Mouse (Mus musculus) liver, adult 2 months (tissue): ENCODE data around the gene Mrpl30. TPM values are rescaled to one million over a fixed set of nuclear protein-coding genes. Genes with fewer than 3 reads are reported as not detected.

Experiments
- DNase-seq: peaks from one replicate; pipeline ENCODE4 v3.0.0-alpha.2; 2011; ENCODE audit warnings: low read depth, low spot score; ENCODE audit errors: extremely low read depth
- H3K27ac ChIP-seq: fragments of 200-500 bp; replicated peaks from 2 replicates; pipeline ENCODE4 v1.5.1; 2012; ENCODE audit warnings: low read depth, mild to moderate bottlenecking, control low read depth, inconsistent platforms, low read length; ENCODE audit not compliant: insufficient read depth
- H3K27me3 ChIP-seq: fragments of 200-500 bp; 2 replicates; pipeline ENCODE4 v1.6.1; 2012; ENCODE audit warnings: mild to moderate bottlenecking, moderate library complexity, low read length, inconsistent platforms; ENCODE audit not compliant: control insufficient read depth, insufficient read depth
- H3K36me3 ChIP-seq: fragments of 200-500 bp; 2 replicates; pipeline ENCODE4 v1.6.1; 2012; ENCODE audit warnings: low read length, inconsistent platforms; ENCODE audit not compliant: control insufficient read depth, insufficient read depth
- H3K4me1 ChIP-seq: fragments of 200-500 bp; 2 replicates; pipeline ENCODE4 v1.6.1; 2011; ENCODE audit warnings: low read length; ENCODE audit not compliant: control insufficient read depth, insufficient read depth
- H3K4me3 ChIP-seq: fragments of 200-500 bp; 2 replicates; pipeline ENCODE4 v1.5.1; 2011; ENCODE audit warnings: low read depth, mild to moderate bottlenecking, control low read depth, low read length, moderate library complexity; ENCODE audit not compliant: insufficient read depth
- H3K79me2 ChIP-seq: fragments of 200-500 bp; 2 replicates; pipeline ENCODE4 v1.6.1; 2012; ENCODE audit warnings: inconsistent platforms, mild to moderate bottlenecking, low read length, moderate library complexity; ENCODE audit not compliant: control insufficient read depth, insufficient read depth
- H3K9ac ChIP-seq: fragments of 200-500 bp; 2 replicates; pipeline ENCODE4 v1.6.1; 2012; ENCODE audit warnings: low read depth, mild to moderate bottlenecking, control low read depth, inconsistent platforms, low read length
- CTCF ChIP-seq: fragments of 200-500 bp; IDR thresholded peaks from 2 replicates; pipeline ENCODE4 v1.5.1; 2011; ENCODE audit warnings: low read depth, low read length, control low read depth
- POLR2A ChIP-seq: fragments of 200-500 bp; IDR thresholded peaks from 2 replicates; pipeline ENCODE4 v1.6.1; 2011; ENCODE audit warnings: low read length, control low read depth; ENCODE audit not compliant: insufficient read depth; ENCODE audit errors: extremely low read depth
- WGBS: fragments of 180-500 bp; shearing (Covaris S2); methylation state at CpG from one replicate; pipeline ENCODE4 v1.1.7; 2018; 5-methylcytosine and 5-hydroxymethylcytosine counted together
- polyA plus RNA-seq: library from polyadenylated mRNA; depleted of rRNA; stranded (reverse); fragments of >200 nt; gene quantifications from 2 replicates; pipeline ENCODE4 v1.2.3, GENCODE M21; 2012
- total RNA-seq: library from RNA; depleted of rRNA; stranded (reverse); fragments of >200 nt; gene quantifications from 2 replicates; pipeline ENCODE4 v1.2.3, GENCODE M21; 2014

The Mrpl30 gene
- total and polyA plus RNA-seq, 2 experiments, result 65.0 to 111 TPM

- no peaks in the 10 kb centered on the region for H3K79me2 ChIP-seq
- no peak for DNase-seq
- no peak overlapping the region for H3K9ac ChIP-seq
- WGBS, result 77% methylated on average over 2 of the region's 2 CpGs
- no peak overlapping the region for H3K27ac ChIP-seq
- no peaks in the 10 kb centered on the region for H3K36me3 ChIP-seq
- H3K4me3 ChIP-seq, result no peak overlapping the region
- H3K4me1 ChIP-seq, result no peaks in the 10 kb centered on the region
- no peaks in the 10 kb centered on the region for H3K27me3 ChIP-seq
- TF ChIP-seq POLR2A, result no peak
- no peak for TF ChIP-seq CTCF
Measured at GRCm38 (mm10) chr1:37912751-37913150, 22.5 kb downstream of the Mrpl30 start.

- no peaks in the 10 kb centered on the region for H3K36me3 ChIP-seq
- TF ChIP-seq CTCF, result no peak
- TF ChIP-seq POLR2A, result no peak
- H3K27me3 ChIP-seq, result no peaks in the 10 kb centered on the region
- no peaks in the 10 kb centered on the region for H3K4me1 ChIP-seq
- WGBS, result 74% methylated on average over 5 of the region's 5 CpGs
- H3K79me2 ChIP-seq, result no peaks in the 10 kb centered on the region
- no peak within 1 kb of the TSS for H3K4me3 ChIP-seq
- no peak within 1 kb of the TSS for H3K9ac ChIP-seq
- H3K27ac ChIP-seq, result no peak within 1 kb of the TSS
- DNase-seq, result no peak
Measured at GRCm38 (mm10) chr1:37916393-37916792, 26.1 kb downstream of the Mrpl30 start, which contains the start of gene Lyg2. TSS of gene Lyg2 (minus strand) at chr1:37916493.

GRCm38 (mm10) chr1:37917666-37918065 is 27.4 kb downstream of the Mrpl30 start:
- 64% methylated on average over 13 of the region's 13 CpGs for WGBS
- Histone ChIP-seq H3K27me3 (no peaks in the 10 kb centered on the region), H3K36me3 (no peaks in the 10 kb centered on the region), H3K79me2 (no peaks in the 10 kb centered on the region), H3K4me3 (no peak overlapping the region), H3K9ac (no peak overlapping the region), H3K27ac (no peak overlapping the region), H3K4me1 (no peaks in the 10 kb centered on the region)
- DNase-seq, result no peak
- TF ChIP-seq CTCF (no peak), POLR2A (no peak)

GRCm38 (mm10) chr1:37918096-37918495 is 27.8 kb downstream of the Mrpl30 start:
- no peaks in the 10 kb centered on the region for H3K27me3 ChIP-seq
- TF ChIP-seq POLR2A (no peak), CTCF (no peak)
- no peak overlapping the region for H3K4me3 ChIP-seq
- H3K79me2 ChIP-seq, result no peaks in the 10 kb centered on the region
- H3K9ac ChIP-seq, result no peak overlapping the region
- 73% methylated on average over 6 of the region's 6 CpGs for WGBS
- no peak for DNase-seq
- no peaks in the 10 kb centered on the region for H3K36me3 ChIP-seq
- H3K27ac ChIP-seq, result no peak overlapping the region
- H3K4me1 ChIP-seq, result no peaks in the 10 kb centered on the region

- no peaks in the 10 kb centered on the region for H3K4me1 ChIP-seq
- no peak overlapping the region for H3K9ac ChIP-seq
- no peak for DNase-seq
- no peak overlapping the region for H3K4me3 ChIP-seq
- H3K27ac ChIP-seq, result no peak overlapping the region
- H3K79me2 ChIP-seq, result no peaks in the 10 kb centered on the region
- 70% methylated on average over 8 of the region's 8 CpGs for WGBS
- TF ChIP-seq POLR2A (no peak), CTCF (no peak)
- no peaks in the 10 kb centered on the region for H3K27me3 ChIP-seq
- H3K36me3 ChIP-seq, result no peaks in the 10 kb centered on the region
Measured at GRCm38 (mm10) chr1:37922536-37922935, 32.3 kb downstream of the Mrpl30 start.

GRCm38 (mm10) chr1:37925971-37926370 is 35.7 kb downstream of the Mrpl30 start:
- Histone ChIP-seq H3K79me2 (no peaks in the 10 kb centered on the region), H3K36me3 (no peaks in the 10 kb centered on the region), H3K9ac (no peak overlapping the region), H3K4me3 (no peak overlapping the region), H3K27ac (no peak overlapping the region), H3K27me3 (no peaks in the 10 kb centered on the region), H3K4me1 (no peaks in the 10 kb centered on the region)
- TF ChIP-seq POLR2A, result no peak
- DNase-seq, result no peak
- 68% methylated on average over 8 of the region's 8 CpGs for WGBS
